Comparison of ENCODE assay signal across 8 mouse cellular contexts in genomic region chr1:119420189-119420983, GRCm38 (mm10). TPM values are rescaled to one million over a fixed set of nuclear protein-coding genes. Genes with fewer than 3 reads are reported as not detected.
DNase-seq lines count a peak whose midpoint lies in the region; ATAC-seq and TF ChIP-seq lines count a peak whose summit lies in the region.

No protein-coding gene starts in this region.

- H3K27me3 ChIP-seq in heart, postnatal 0 days (ENCODE audit: control insufficient read depth, insufficient read depth, low read length), result peaks cover 86% of the 10 kb centered on the region
- peaks cover 100% of the 10 kb centered on the region for H3K27me3 ChIP-seq in midbrain, embryonic 10.5 days (ENCODE audit: low read depth, poor library complexity, severe bottlenecking)

- 2% methylated on average over 75 of the region's 76 CpGs for WGBS in heart, postnatal 0 days
- 2% methylated on average over 76 of the region's 76 CpGs for WGBS in midbrain, embryonic 10.5 days

- H3K4me2 ChIP-seq in heart, postnatal 0 days (ENCODE audit: low read depth, low read length), result peak overlapping the region; percentile 95

- H3K36me3 ChIP-seq in heart, postnatal 0 days (replicated peaks; ENCODE audit: control insufficient read depth, insufficient read depth, low read length), result no peaks in the 10 kb centered on the region
- H3K36me3 ChIP-seq in midbrain, embryonic 10.5 days, result no peaks in the 10 kb centered on the region

- no peak overlapping the region for H3K27ac ChIP-seq in heart, postnatal 0 days (ENCODE audit: low read depth)
- peak overlapping the region; percentile 56 for H3K27ac ChIP-seq in midbrain, embryonic 10.5 days (replicated peaks)

- peak overlapping the region; percentile 62 for H3K4me3 ChIP-seq in heart, postnatal 0 days (ENCODE audit: low read depth, low read length)
- peak overlapping the region; percentile 70 for H3K4me3 ChIP-seq in midbrain, embryonic 10.5 days

- TF ChIP-seq EP300 in heart, postnatal 0 days (IDR thresholded peaks at IDR 0.05; ENCODE audit: low read depth), result no peak

- no peak overlapping the region for H3K9ac ChIP-seq in heart, postnatal 0 days (replicated peaks; ENCODE audit: low read depth, low read length)

- TF ChIP-seq CTCF in heart, postnatal 0 days (IDR thresholded peaks at IDR 0.05; ENCODE audit: low read depth), result no peak

- 0 out of 2 replicates have a peak, but pooled peaks cover 7% of the 10 kb centered on the region for H3K4me1 ChIP-seq in heart, postnatal 0 days (ENCODE audit: control insufficient read depth, insufficient read depth)
- peaks cover 49% of the 10 kb centered on the region for H3K4me1 ChIP-seq in midbrain, embryonic 10.5 days

- intact Hi-C loops in left cerebral cortex, postnatal 36 days (cut with DNase I), result loop anchor here (2.0 to 10.0 kb wide), 3 partner anchors 32 to 656 kb away; no protein-coding TSS in a partner anchor

- no peaks in the 10 kb centered on the region for H3K9me3 ChIP-seq in heart, postnatal 0 days (replicated peaks; ENCODE audit: control insufficient read depth, low read length)
- no peaks in the 10 kb centered on the region for H3K9me3 ChIP-seq in midbrain, embryonic 10.5 days (replicated peaks)

- peak; percentile 28 for DNase-seq in adrenal gland, postnatal 10 days
- DNase-seq in adrenal gland, adult 8-10 months, result no peak
- DNase-seq in left cerebral cortex, postnatal 36 days (ENCODE audit: low spot score in 2 of 2), result peak; percentile 41 to 42
- no peak for DNase-seq in left cerebral cortex, adult 8-10 months (ENCODE audit: low spot score in 2 of 2)
- no peak for DNase-seq in heart, postnatal 0 days (ENCODE audit: low spot score)
- DNase-seq in midbrain, embryonic 10.5 days (ENCODE audit: low spot score), result peak; percentile 43
- no peak for DNase-seq in spleen, postnatal 10 days (ENCODE audit: low spot score in 2 of 2)

- ATAC-seq in heart, postnatal 0 days (ENCODE audit: insufficient read depth, low read depth), result no peak
- no peak for ATAC-seq in erythroblast, adult 5-6 weeks (replicated peaks; ENCODE audit: low FRiP score, poor library complexity, severe bottlenecking)

RNA-seq across cellular contexts. Expression of gene Inhbb, which starts 1.7 kb away (rescaled TPM):
- total RNA-seq in adrenal gland, postnatal 10 days (2021), result 1 to 10 TPM; 5.5 to 7.7 TPM
- total RNA-seq in adrenal gland, adult 8-10 months (2022), result 1 to 10 TPM; 4.0 to 4.5 (median 4.2) TPM
- total RNA-seq in left cerebral cortex, postnatal 36 days (2021), result 1 to 10 TPM; 4.7 to 5.6 TPM
- 1 to 10 TPM; 3.6 to 4.2 (median 3.8) TPM for total RNA-seq in left cerebral cortex, adult 8-10 months (2022)
- 1.2 and 1.7 TPM in 2 replicates for total RNA-seq in heart, postnatal 0 days (2014; rRNA removed; ENCODE audit: low replicate concordance)
- 0.36 and 0.45 TPM in 2 replicates for polyA plus RNA-seq in heart, postnatal 0 days (2015; fragmentation: Nextera tagmentation; extraction: Ambion mirVana)
- polyA plus RNA-seq in midbrain, embryonic 10.5 days (2016; fragmentation: Nextera tagmentation; extraction: Ambion mirVana), result 0.25 and 0.50 TPM in 2 replicates
- not detected in 2 replicates for total RNA-seq in erythroblast, adult 5-6 weeks (2015; ENCODE audit: low replicate concordance)
- not detected in 2 replicates for total RNA-seq in erythroblast, adult 5-6 weeks (2017; ENCODE audit: low replicate concordance)

Comparison
In these comparisons a context has a peak if more than half of its experiments do, and no peak if none do; other contexts are left out.
1. DNase-seq: peak in adrenal gland, postnatal 10 days (single experiment), left cerebral cortex, postnatal 36 days (2 of 2) and midbrain, embryonic 10.5 days (single experiment); none in adrenal gland, adult 8-10 months (single experiment), left cerebral cortex, adult 8-10 months (0 of 2), heart, postnatal 0 days (single experiment) and spleen, postnatal 10 days (0 of 2).